Mouse (Mus musculus) macrophage (primary cell): ENCODE data around the gene Rpp14. TPM values are rescaled to one million over a fixed set of nuclear protein-coding genes. Genes with fewer than 3 reads are reported as not detected.
A peak's percentile ranks its signal among the peaks of the same experiment; 100 is the strongest.

ENCODE experiments used
- H3K27ac ChIP-seq: fragments of 350-480 bp; formaldehyde crosslinking; 2 replicates; pipeline ENCODE4 v1.9.0; 2021
- H3K36me3 ChIP-seq: fragments of 350-480 bp; formaldehyde crosslinking; 2 replicates; pipeline ENCODE4 v1.9.0; 2021; ENCODE audit errors: inconsistent target
- H3K4me3 ChIP-seq: fragments of 350-480 bp; formaldehyde crosslinking; 2 replicates; pipeline ENCODE4 v1.9.0; 2021; ENCODE audit errors: inconsistent target
- H3K79me2 ChIP-seq: fragments of 350-480 bp; formaldehyde crosslinking; 2 replicates; pipeline ENCODE4 v1.9.0; 2021; ENCODE audit errors: inconsistent target
- WGBS: methylation state at CpG from one replicate; pipeline ENCODE4 v1.1.7; 2026; ENCODE audit warnings: inconsistent platforms; ENCODE audit not compliant: missing documents; 5-methylcytosine and 5-hydroxymethylcytosine counted together
- polyA plus RNA-seq: library from polyadenylated mRNA; stranded (reverse); fragments of 250-400 nt; gene quantifications from 3 replicates; pipeline ENCODE4 v1.2.4, GENCODE M21; 2018; ENCODE audit warnings: inconsistent platforms

Rpp14 gene
- polyA plus RNA-seq, 1 experiment from 2014 or later: 17.1 TPM

DNA sequence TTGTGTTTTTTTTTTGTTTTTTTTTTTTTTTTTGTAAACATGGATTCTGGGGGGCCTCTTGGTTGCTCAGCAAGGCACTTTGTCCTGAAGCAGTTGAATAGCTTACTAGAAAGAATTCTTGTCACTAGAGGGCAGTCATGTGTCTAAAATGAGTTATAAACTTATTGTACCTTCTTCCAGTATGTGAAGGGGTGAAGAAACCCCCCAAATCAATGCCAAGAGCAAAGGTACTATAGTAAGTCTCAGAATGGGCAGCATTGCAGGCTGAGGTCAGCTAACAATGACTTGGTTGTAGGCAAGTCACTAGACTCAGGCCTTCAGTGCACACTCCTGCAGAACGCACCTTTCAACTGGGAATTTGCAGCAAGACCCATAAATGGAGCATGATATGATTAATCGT lies 12.4 kb downstream of the Rpp14 start:
- Histone ChIP-seq H3K4me3 (no peak overlapping the region), H3K27ac (peak overlapping the region; percentile 62; the same call in 1 of the 2 replicates), H3K79me2 (no peaks in the 10 kb centered on the region), H3K36me3 (peaks cover 12% of the 10 kb centered on the region; the same call in 1 of the 2 replicates)
- 85% methylated on average over 2 of the region's 2 CpGs for WGBS

DNA sequence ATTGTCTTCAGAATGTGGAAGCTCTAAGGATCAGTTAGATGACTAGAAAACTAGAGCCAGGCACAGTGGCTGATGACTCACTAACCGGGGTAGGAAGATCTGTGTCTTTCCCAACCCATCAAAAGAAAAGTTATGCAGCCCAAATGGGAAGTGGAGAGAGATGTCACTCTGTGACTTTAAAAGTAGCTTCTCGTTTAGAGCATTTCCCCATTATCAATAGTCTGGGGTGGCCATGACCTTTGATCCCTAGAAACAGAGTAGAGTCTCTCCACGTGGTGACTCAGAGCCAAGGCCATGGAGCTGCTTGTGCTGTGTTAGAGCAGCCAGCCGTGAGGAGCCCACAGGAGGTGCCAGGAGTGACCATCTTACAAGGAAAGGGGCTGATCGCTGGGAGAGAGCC lies 13.3 kb downstream of the Rpp14 start:
- 22% methylated on average over 5 of the region's 5 CpGs for WGBS
- H3K36me3 ChIP-seq: peaks cover 9% of the 10 kb centered on the region; the same call in 1 of the 2 replicates
- H3K79me2 ChIP-seq: peaks cover under 1% of the 10 kb centered on the region; the same call in 1 of the 2 replicates
- H3K4me3 ChIP-seq: no peak overlapping the region
- peak overlapping the region; percentile 62 for H3K27ac ChIP-seq

DNA sequence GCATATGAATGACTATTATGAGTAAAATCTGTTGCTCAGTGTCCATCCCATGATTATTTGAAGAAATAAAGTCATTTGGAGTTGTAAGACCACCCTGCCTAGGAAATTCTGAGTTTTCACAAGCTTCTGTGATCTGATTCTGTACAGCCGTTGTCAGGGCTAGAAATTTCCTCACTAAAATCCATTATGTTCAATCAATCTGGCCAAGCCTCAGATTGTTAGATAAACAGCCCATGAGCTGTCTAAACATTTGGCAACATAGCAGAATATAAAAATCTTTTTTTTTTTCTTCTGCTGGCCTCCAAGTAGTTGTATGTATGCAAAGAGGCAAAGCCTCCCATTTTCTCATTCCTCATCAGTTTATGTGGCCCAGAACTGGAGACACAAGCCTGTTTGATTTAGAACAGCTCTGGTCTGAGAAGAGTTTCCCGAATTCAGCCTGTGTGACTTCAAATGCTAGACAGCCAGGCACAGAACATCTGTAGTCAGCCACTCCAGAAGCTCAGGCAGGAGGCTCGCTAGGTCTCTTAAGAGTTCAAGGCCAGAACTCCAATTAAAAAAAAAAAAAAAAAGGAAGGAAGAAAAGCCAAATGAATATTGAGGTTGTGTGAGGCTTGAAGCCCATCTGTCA lies 14.9 kb downstream of the Rpp14 start:
- no peak overlapping the region; the same call in 1 of the 2 replicates for H3K4me3 ChIP-seq
- peak overlapping the region; percentile 89 for H3K27ac ChIP-seq
- H3K79me2 ChIP-seq: peaks cover 16% of the 10 kb centered on the region
- WGBS: 52% methylated on average over 2 of the region's 3 CpGs
- peaks cover 6% of the 10 kb centered on the region; the same call in 1 of the 2 replicates for H3K36me3 ChIP-seq

DNA sequence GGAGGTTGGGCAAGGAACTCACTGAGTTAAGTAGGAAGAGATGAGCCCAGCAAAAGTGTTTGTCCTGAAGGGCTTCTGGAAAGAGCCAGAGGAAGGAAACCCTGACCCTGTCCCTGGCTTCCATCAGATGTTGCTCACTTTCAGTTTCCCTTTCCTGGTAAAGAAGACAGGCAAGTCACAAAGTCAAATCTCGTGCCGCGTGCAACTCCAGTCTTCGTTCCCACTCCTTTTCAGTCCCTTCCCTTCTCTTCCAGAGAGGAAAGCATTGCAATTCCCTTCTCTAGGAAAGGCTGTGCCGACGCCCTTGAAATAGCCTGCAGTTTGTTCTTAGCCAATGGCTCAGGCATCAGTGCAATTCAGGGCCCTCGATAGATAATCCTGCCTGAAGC lies 15.4 kb downstream of the Rpp14 start:
- H3K79me2 ChIP-seq: peaks cover 21% of the 10 kb centered on the region
- 30% methylated on average over 7 of the region's 7 CpGs for WGBS
- peaks cover under 1% of the 10 kb centered on the region; the same call in 1 of the 2 replicates for H3K36me3 ChIP-seq
- H3K27ac ChIP-seq: peak overlapping the region; percentile 89
- H3K4me3 ChIP-seq: no peak overlapping the region; the same call in 1 of the 2 replicates

DNA sequence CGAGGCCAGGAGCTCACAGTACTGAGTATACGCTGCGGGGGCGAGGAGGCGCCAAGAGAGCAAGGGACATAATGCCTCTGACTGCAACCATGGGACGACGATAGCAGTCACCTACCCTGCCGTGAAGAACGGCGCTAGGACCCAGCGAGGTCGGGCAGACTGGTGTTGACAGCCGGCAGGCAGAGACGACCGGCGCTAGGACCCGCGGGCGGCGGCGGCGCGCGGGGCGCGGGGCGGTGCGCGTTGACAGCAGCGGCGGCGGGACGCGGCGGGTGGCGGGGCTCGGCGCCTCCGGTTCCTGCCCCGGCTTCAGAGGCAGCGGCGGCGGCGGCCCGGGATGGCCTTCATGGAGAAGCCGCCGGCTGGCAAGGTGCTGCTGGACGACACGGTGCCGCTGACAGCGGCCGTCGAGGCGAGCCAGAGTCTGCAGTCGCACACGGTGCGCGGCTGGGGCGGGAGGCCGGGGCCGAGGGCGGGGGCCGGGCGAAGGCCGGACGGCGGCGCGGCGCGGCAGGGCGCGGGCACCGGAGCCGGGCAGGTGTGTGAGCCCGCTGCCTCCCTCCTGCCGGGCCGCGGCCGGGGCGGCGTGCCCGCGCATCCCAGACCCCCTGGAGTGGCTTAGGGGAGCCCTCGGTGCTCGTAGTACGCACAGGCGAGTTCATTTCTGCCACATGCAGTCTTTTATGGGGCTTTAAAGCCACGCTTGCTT lies 18.0 kb downstream of the Rpp14 start, which contains the start of gene Pxk:
Pxk (plus strand) TSS at position 234 of the 709 bp plus-strand sequence.
- Histone ChIP-seq H3K27ac (peak within 1 kb of the TSS; percentile 55), H3K36me3 (no peaks in the 10 kb centered on the region), H3K4me3 (peak within 1 kb of the TSS; percentile 62), H3K79me2 (peaks cover 47% of the 10 kb centered on the region)
- WGBS: 0% methylated on average over 89 of the region's 89 CpGs

DNA sequence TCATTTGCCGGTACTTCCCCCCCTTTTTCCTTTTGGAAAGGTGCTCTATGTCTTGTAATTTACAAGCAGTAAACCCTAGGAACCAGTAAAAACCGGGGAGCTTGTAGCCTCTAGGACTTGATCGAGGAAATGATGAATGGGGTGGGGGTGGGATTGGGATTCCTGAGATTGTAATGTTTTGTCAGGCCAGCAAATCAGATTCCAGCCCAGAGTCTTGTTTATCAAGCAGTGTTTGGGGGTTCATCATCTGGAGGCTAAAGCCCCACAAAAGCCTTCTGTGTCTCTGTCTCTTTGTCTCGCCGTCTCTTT lies 18.5 kb downstream of the Rpp14 start:
- Histone ChIP-seq H3K4me3 (peak overlapping the region; percentile 62), H3K27ac (peak overlapping the region; percentile 55), H3K36me3 (no peaks in the 10 kb centered on the region), H3K79me2 (peaks cover 52% of the 10 kb centered on the region)
- 2% methylated on average over 5 of the region's 5 CpGs for WGBS

DNA sequence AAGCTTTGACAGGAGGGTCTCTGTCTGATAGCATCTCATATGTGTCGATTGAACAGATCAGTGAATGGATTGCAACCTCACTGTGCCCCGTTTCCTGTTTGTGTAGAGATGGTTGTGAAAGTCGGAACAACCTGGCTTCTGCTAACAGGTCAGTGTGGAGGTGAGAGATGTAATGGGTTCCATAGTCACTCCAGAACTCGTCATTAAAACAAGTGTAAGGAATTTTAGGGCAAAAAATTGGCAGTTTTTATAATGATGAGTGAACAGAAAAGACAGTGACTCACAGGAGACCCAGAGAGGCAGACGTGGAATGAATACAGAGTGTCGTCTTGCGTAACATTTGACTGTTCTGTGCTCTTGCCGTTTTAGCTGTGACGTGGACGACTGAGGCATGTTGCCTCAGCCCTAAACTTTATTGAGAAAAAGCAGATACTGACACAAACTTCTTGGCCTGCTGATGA lies 19.4 kb downstream of the Rpp14 start:
- Histone ChIP-seq H3K27ac (peak overlapping the region; percentile 55), H3K36me3 (no peaks in the 10 kb centered on the region), H3K4me3 (peak overlapping the region; percentile 62), H3K79me2 (peaks cover 62% of the 10 kb centered on the region)
- WGBS: 3% methylated on average over 10 of the region's 10 CpGs

DNA sequence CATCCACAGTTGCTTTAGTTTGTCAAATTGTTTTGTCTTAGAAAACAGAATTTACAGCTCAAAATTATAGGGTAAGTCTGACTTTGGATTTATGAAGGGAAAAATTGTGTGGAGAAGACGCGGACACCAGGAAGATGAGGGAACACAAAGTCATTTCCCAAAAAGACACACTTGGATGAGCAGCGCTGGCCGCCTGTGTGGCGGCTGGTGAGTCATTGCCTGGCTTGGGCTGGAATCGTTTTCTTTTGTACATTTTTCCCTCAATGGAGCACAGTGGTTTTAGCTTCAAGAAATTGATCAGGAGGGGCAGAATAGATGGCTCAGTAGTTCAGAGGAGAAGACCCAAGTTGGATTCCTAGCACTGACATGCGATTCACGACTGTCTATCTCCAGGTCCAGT lies 21.7 kb downstream of the Rpp14 start:
- H3K36me3 ChIP-seq: no peaks in the 10 kb centered on the region; the same call in 1 of the 2 replicates
- 93% methylated on average over 8 of the region's 8 CpGs for WGBS
- no peak overlapping the region for H3K27ac ChIP-seq
- no peak overlapping the region for H3K4me3 ChIP-seq
- H3K79me2 ChIP-seq: peaks cover 84% of the 10 kb centered on the region

DNA sequence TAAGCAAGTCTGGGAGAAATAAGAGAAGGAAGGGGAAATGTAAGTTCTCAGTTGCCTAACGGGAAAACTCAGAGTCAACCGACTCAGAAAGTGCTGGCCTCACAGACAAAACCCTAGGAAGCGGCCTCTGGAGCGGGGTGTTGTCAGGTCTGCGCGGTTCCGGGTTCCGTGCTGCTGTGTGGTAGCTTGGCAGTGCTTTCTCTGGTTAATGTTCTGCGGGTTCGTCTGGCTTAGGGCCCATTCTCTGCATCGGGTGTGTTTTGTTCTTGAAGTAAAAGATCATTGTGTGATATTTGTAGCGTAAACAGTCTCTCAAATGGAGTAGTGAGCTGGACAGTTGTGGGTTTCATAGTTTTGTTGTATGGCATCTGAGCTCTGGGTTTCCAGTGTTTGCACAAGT lies 22.5 kb downstream of the Rpp14 start:
- WGBS: 81% methylated on average over 12 of the region's 12 CpGs
- Histone ChIP-seq H3K4me3 (no peak overlapping the region), H3K79me2 (peaks cover 92% of the 10 kb centered on the region), H3K27ac (no peak overlapping the region), H3K36me3 (no peaks in the 10 kb centered on the region; the same call in 1 of the 2 replicates)

DNA sequence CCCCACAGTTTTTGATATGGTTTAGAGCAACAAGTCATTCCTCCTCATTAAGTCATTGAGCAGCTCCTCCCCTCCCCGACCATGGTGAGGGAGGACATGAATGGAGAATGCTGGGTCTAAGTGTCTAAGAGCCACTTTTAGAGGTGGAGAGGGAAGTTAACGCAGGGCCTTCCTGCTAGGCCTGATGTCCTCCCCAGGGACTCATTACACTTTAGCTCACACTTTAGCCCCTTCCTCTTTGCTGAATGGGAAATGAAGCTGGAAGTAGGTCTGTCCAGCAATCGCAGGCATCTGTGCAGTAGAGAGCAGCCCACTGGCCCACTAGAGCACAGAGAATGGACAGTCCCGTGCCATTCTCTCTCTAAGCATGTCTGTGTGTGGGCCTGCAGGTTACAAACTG lies 27.9 kb downstream of the Rpp14 start:
- no peaks in the 10 kb centered on the region; the same call in 1 of the 2 replicates for H3K36me3 ChIP-seq
- WGBS: 85% methylated on average over 4 of the region's 4 CpGs
- H3K4me3 ChIP-seq: no peak overlapping the region
- H3K27ac ChIP-seq: peak overlapping the region; percentile 55
- H3K79me2 ChIP-seq: peaks cover 90% of the 10 kb centered on the region

DNA sequence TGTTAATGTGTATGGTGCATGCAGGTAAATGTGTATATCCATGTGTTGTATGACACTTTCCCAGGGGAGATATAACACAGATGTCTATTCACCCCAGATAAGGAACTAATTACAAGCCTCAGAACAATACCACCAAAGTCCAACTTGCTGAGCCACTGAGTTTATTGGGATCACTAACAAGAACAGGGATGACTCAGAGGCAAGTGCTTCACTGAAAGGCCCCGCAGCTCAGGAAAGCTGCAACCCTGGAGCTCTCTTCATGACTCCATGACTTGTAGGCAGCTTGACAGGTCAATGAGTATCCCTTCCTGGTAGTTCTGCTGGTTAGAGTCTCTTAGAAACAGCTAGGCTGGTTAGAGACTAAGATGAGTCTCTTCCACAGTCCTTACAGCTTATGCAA lies 28.8 kb downstream of the Rpp14 start:
- peak overlapping the region; percentile 55 for H3K27ac ChIP-seq
- 33% methylated on average over 1 of the region's 1 CpGs for WGBS
- H3K79me2 ChIP-seq: peaks cover 90% of the 10 kb centered on the region
- no peak overlapping the region for H3K4me3 ChIP-seq
- H3K36me3 ChIP-seq: no peaks in the 10 kb centered on the region; the same call in 1 of the 2 replicates

DNA sequence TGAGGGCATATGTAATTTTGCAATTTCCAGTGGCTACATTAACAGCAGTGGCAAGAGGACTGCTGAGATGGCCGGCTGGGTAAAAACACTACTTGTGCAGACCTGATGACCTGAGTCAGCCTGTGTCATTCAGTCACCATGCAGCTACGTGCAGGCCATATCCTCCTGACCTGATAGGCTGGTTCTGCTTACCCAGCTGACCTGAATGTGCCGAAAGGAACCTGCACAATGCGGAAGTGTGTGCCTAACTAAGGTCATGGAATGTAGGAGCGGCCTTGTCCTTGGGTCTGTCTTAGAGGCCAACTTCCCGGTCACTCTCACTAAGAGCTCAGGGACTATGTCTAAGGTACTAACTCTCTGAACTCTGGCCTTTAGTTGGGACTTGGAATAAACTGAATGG lies 31.4 kb downstream of the Rpp14 start:
- H3K79me2 ChIP-seq: peaks cover 88% of the 10 kb centered on the region
- H3K27ac ChIP-seq: no peak overlapping the region
- 94% methylated on average over 6 of the region's 6 CpGs for WGBS
- H3K4me3 ChIP-seq: no peak overlapping the region
- H3K36me3 ChIP-seq: no peaks in the 10 kb centered on the region; the same call in 1 of the 2 replicates

DNA sequence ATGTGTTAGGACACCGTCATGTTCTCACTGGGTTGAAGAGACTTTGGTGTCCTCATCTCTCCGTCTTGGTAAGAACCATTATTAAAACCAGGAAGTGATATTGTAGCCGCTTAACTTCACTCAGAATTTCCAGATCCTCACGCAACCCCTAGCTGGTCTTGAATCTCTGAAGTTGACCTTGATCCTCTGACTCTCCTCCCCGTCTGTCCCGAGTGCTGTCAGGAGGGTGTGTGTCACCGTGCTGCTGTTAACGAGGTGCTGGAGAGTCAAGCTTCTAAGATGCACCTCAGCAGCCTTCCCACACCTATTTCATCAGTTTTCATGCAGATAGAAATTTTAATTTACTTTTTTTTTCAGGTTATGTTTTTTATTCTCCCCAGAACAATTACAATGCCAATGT lies 31.9 kb downstream of the Rpp14 start:
- Histone ChIP-seq H3K79me2 (peaks cover 88% of the 10 kb centered on the region), H3K27ac (no peak overlapping the region), H3K4me3 (no peak overlapping the region), H3K36me3 (no peaks in the 10 kb centered on the region; the same call in 1 of the 2 replicates)
- WGBS: 91% methylated on average over 8 of the region's 8 CpGs

DNA sequence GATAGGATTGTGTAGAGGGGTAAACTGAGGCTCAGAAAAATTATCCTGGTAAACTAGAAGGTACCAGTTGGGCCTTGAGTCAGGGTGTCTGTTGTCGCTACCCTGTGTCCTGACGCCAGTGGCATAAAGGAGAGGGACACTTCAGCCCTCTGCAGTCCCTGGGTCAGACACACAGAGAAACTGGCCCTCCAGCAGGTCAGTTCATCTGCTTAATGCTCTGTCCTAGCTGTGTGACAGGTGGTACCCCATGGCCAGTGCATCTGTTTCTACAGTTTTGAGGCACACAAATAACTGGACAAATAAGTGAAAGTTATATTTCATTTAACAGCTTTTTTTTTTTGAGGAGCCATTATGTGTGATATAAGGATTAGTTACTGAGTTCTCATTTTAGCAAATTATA lies 33.4 kb downstream of the Rpp14 start:
- no peak overlapping the region for H3K4me3 ChIP-seq
- no peak overlapping the region for H3K27ac ChIP-seq
- 93% methylated on average over 2 of the region's 2 CpGs for WGBS
- peaks cover 91% of the 10 kb centered on the region for H3K79me2 ChIP-seq
- no peaks in the 10 kb centered on the region for H3K36me3 ChIP-seq

DNA sequence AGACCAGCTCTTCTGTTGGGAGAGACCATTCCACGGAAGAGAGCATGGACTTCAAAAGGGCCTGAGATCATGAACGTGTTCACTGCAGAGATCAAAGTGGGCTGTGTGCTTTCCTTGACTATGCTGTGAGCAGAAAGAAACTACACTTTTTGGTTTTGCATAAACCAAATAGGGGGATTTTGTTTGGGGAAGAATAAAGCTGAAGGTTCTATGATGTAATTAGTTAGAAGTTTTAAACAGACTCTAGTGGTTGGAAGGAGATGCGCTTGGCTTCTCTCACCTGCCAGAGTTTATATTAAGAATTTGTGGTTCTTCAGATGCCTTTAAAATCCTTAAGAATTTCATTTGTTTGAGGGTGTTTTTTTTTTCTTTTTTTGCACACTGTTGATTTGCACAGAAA lies 34.1 kb downstream of the Rpp14 start:
- no peak overlapping the region for H3K27ac ChIP-seq
- no peaks in the 10 kb centered on the region for H3K36me3 ChIP-seq

More for the DNA sequence above, 34.1 kb downstream of the Rpp14 start:
- H3K4me3 ChIP-seq: no peak overlapping the region
- WGBS: 84% methylated on average over 3 of the region's 3 CpGs
- H3K79me2 ChIP-seq: peaks cover 93% of the 10 kb centered on the region
